Mouse (Mus musculus): ENCODE data around the gene Ssxb1.
"Not testable (repeated sequence)": the region's sequence is repeated elsewhere in the genome, so short reads cannot be mapped to it uniquely, and the experiment has no call there.

The Ssxb1 gene

DNA sequence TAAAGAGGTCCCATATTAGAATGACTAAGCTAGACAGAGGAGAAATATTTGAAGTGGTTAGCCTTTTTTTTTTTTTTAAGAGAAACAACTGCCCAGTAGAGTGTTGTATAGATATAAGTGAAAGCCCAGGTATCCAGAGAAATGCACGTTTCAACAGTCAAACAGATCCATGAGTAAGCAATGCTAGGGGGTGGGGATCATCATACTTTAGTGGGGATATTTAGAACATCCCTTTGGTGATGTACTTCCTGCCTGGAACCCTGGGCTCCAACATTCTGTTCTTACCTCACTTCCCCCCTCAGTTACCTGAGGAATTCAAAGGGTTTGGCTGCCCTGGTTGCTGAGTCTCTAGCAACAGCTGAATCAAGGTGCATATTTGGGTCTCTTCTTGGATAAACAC lies at the start of gene Ssxb1:
TSS of gene Ssxb1 (plus strand) at position 301 of the 400 bp plus-strand sequence.
- DNase-seq, result not testable (repeated sequence)

DNA sequence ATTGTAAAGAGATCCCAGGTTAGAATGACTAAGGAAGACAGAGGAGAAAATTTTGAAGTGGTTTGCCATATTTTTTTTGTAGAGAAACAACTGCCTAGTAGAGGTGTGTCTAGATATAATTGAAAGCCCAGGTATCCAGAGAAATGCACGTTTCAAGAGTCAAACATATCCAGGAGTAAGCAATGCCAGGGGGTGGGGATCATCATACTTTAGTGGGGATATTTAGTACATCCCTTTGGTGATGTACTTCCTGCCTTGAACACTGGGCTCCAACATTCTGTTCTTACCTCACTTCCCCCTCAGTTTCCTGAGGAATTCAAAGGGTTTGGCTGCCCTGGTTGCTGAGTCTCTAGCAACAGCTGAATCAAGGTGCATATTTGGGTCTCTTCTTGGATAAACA lies 46.4 kb upstream of the Ssxb1 start, which contains the start of gene Ssxb9:
TSS of gene Ssxb9 (plus strand) at position 301 of the 400 bp plus-strand sequence.
- DNase-seq, result not testable (repeated sequence)

- not testable (repeated sequence) for DNase-seq
Observed at GRCm38 (mm10) chrX:8461626-8462025, 48.5 kb downstream of the Ssxb1 start, which contains the start of gene Ssxb2. Ssxb2 (minus strand) TSS chrX:8461726.

All from cerebellum, adult 11 months (tissue).